Mouse (Mus musculus) midbrain, embryonic 12.5 days (tissue): Measurements from ENCODE around the gene Bcas2. TPM values are rescaled to one million over a fixed set of nuclear protein-coding genes. Genes with fewer than 3 reads are reported as not detected.

Experiments used
- ATAC-seq: fragments of 200-750 bp; cut with Nextera tagmentation; 2 replicates; pipeline ENCODE4 v1.8.0; 2017; ENCODE audit warnings: low read depth, moderate TSS enrichment, moderate library complexity; ENCODE audit not compliant: low FRiP score
- H3K27ac ChIP-seq: fragments of 300-500 bp; sonication (generic); replicated peaks from 2 replicates; pipeline ENCODE4 v1.5.1; 2016; ENCODE audit warnings: mild to moderate bottlenecking
- H3K27me3 ChIP-seq: fragments of 300-500 bp; sonication (generic); 2 replicates; pipeline ENCODE4 v1.6.1; 2016; ENCODE audit warnings: mild to moderate bottlenecking
- H3K36me3 ChIP-seq: fragments of 300-500 bp; sonication (generic); 2 replicates; pipeline ENCODE4 v1.6.1; 2016
- H3K4me1 ChIP-seq: fragments of 300-500 bp; sonication (generic); 2 replicates; pipeline ENCODE4 v1.6.1; 2016
- H3K4me2 ChIP-seq: fragments of 300-500 bp; sonication (generic); replicated peaks from 2 replicates; pipeline ENCODE4 v1.6.1; 2016; ENCODE audit warnings: mild to moderate bottlenecking, moderate library complexity
- H3K4me3 ChIP-seq: fragments of 300-500 bp; sonication (generic); 2 replicates; pipeline ENCODE4 v1.5.1; 2016; ENCODE audit warnings: mild to moderate bottlenecking
- H3K9ac ChIP-seq: fragments of 300-500 bp; sonication (generic); replicated peaks from 2 replicates; pipeline ENCODE4 v1.6.1; 2016; ENCODE audit warnings: mild to moderate bottlenecking, moderate library complexity
- H3K9me3 ChIP-seq: fragments of 300-500 bp; sonication (generic); 2 replicates; pipeline ENCODE4 v1.6.1; 2016; ENCODE audit warnings: mild to moderate bottlenecking
- WGBS: fragments of 180-500 bp; shearing (Covaris S2); methylation state at CpG from one replicate; pipeline ENCODE4 v1.1.7; 2016; 5-methylcytosine and 5-hydroxymethylcytosine counted together
- polyA plus RNA-seq: library from polyadenylated mRNA; unstranded; fragments of >200 nt; fragmentation: Nextera tagmentation; extraction: Ambion mirVana; gene quantifications from 2 replicates; pipeline ENCODE4 v1.2.1, GENCODE M21; 2016

The Bcas2 gene
- polyA plus RNA-seq, 1 experiment from 2014 or later: 228 TPM

GRCm38 (mm10) chr3:103227729-103228128 is 56.3 kb downstream of the Bcas2 start:
- Histone ChIP-seq H3K4me2 (no peak overlapping the region), H3K9ac (no peak overlapping the region), H3K36me3 (no peaks in the 10 kb centered on the region), H3K9me3 (peaks cover 8% of the 10 kb centered on the region; the same call in 1 of the 2 replicates), H3K4me3 (no peak overlapping the region), H3K27me3 (no peaks in the 10 kb centered on the region), H3K27ac (no peak overlapping the region), H3K4me1 (no peaks in the 10 kb centered on the region)
- 85% methylated on average over 1 of the region's 1 CpGs for WGBS
- ATAC-seq: no peak

Other genes starting within 250 kb of the Bcas2 start
- not detected in 2 replicates for gene Sycp1, start 235.6 kb upstream of the Bcas2 start, polyA plus RNA-seq
- gene Nr1h5, start 207.5 kb upstream of the Bcas2 start, polyA plus RNA-seq: 0.15 TPM in 1 of 2 replicates, not detected in the other
- 80.1 and 86.1 TPM in 2 replicates for gene Sike1, start 175.9 kb upstream of the Bcas2 start, polyA plus RNA-seq
- 493 and 530 TPM in 2 replicates for gene Csde1, start 151.2 kb upstream of the Bcas2 start, polyA plus RNA-seq
- gene Nras, start 113.4 kb upstream of the Bcas2 start, polyA plus RNA-seq: 141 and 150 TPM in 2 replicates
- gene Ampd1, start 97.6 kb upstream of the Bcas2 start, polyA plus RNA-seq: 0.16 and 0.18 TPM in 2 replicates
- 2.5 and 3.5 TPM in 2 replicates for gene Dennd2c, start 69.1 kb upstream of the Bcas2 start, polyA plus RNA-seq
- 45.8 and 47.0 TPM in 2 replicates for gene Trim33, start 107.6 kb downstream of the Bcas2 start, polyA plus RNA-seq